Mouse (Mus musculus): ENCODE results near the gene Lrwd1. TPM values are rescaled to one million over a fixed set of nuclear protein-coding genes. Genes with fewer than 3 reads are reported as not detected.
A peak's percentile ranks its signal among the peaks of the same experiment; 100 is the strongest.
"Not testable (repeated sequence)": the region's sequence is repeated elsewhere in the genome, so short reads cannot be mapped to it uniquely, and the experiment has no call there.

The Lrwd1 gene
- total RNA-seq, 2 experiments from 2014 or later: 7.9 to 9.5 TPM

DNA sequence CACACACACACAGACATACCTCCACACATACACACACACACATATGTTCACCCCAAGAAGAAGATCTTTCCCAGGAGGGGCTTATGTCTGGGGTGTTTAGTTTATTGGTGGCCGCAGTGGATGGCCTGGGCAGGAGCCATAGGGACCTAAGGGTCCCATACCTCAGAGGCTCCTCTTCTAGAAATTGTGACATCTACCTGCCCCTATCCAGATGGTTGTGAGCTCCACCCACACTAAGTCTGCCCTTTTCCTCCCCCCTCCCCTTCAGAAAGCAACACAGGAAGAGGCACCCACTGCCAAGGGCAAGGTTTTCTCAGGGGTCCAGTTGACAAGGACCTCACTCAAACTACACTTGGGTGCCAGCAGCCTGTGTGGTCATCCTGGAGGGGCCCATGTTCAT is 11.1 kb upstream of the Lrwd1 start:
- no peak for DNase-seq

DNA sequence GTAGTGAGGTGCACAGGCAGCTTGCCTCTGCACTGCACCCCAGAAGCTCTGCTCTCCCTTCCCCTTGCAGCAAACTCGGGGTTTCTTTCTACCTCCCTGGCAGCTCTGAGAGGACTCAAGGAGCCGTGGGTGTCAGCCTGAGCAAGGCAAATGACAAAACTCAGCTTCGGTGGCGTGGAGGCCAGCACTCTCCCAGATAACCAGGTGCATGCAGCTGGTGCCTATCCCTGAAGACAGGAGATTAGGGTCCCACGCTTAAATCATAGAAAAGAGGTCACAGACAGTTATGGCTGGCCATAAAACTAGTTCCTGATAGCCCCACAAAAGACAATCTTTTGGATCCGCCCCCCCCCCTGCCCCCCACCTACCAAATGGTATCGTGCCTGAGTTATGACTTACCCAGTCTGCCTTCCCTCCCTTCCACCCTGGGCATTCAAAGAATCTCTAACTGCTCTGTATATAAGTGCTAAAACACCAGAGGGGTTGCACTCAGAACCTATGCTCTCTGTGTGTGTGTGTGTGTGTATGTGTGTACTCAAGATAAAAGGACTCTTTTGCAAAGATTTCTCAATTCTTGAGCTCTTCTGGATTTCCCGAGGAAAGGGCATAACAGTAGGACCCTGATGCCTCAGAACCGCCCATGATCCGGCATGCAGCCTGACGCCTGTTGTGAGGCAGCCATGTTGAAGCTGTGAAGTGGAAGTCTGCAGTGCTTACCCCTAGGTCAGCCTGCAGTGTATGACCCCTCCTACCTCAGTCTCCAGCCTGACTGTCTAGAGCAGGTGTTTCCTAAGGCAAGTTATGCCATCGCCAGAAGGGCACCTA is 8.9 kb upstream of the Lrwd1 start:
- DNase-seq: peak; percentile 60

DNA sequence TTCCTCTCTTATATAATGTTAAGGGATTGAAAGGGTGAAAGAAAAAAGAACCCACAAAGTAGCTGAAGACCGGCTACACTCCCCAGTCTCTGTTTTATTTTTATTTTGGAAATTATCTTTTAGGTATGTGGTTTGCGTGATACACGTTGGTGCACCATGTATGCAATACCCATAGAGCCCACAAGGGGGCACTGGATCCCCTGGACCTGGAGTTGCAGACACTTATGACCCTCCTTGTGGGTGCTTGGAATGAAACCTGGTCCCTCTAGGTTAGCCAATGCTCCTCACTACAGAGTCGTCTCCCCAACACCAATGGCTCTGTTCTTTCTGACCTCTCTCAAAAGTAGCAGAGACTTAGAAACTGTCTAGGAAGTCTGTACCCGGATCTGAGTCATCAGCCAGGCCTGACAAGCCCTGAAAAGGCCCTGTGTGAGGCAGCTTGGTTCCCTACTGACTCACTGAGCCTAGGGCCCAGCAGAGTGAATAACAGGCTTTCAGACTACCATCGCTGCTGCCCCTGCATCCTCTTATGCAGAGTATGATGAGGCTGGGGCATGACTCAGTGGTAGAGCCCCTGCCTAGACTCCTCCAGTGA is 7.4 kb upstream of the Lrwd1 start:
- DNase-seq: no peak

DNA sequence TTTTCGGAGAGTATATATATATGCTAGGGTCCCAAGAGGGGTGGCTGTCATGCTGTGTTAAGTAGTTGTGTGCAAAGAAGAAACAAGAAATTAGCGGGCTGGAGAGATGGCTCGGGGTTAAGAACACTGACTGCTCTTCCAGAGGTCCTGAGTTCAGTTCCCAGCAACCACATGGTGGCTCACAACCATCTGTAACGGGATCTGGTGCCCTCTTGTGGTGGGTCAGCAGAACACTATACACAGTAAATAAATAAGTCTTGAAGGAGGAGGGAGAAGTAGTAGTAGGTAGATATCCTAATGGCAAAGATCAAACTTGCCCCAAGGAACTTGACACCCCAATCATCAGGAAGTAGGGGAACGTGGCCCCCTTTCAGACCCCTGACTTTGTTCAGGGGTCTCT is 6.9 kb upstream of the Lrwd1 start:
- DNase-seq: no peak

DNA sequence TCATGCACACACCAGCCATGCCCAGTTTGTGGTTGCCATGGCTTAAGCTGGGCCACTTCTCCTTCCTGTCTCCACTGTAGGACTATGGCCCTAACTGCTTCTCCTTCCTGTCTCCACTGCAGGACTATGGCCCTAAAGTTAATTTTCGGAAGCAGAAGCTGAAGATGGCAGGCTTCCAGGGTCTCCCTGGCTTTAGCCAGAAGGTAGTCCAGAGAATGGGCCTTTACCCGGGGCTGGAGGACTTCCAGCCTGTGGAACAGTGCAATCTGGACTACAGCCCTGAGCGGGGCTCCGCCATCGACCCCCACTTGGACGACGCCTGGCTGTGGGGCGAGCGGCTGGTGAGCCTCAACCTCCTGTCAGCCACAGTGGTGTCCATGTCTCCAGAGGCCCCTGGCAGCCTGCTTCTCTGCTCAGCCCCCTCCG is 4.2 kb upstream of the Lrwd1 start:
- DNase-seq: no peak

DNA sequence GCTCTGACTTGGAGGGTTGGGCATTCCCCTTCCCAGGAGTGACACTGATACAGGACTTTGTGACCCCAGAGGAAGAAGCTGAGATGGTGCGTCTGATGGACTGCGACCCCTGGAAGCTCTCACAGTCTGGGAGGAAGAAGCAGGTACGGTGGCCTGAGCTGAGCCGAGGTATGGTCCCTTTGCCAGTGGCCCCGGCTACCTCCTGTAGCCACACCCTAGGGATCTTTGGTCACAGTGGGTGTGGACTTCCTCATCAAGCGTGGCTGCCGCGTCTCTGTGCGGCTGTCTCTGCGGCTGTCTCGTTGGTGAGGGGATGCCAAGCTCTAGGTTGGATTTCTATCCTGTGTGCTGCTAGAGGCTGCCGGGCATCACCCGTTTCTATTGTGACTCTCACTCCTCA is 3.5 kb upstream of the Lrwd1 start:
- DNase-seq: no peak

DNA sequence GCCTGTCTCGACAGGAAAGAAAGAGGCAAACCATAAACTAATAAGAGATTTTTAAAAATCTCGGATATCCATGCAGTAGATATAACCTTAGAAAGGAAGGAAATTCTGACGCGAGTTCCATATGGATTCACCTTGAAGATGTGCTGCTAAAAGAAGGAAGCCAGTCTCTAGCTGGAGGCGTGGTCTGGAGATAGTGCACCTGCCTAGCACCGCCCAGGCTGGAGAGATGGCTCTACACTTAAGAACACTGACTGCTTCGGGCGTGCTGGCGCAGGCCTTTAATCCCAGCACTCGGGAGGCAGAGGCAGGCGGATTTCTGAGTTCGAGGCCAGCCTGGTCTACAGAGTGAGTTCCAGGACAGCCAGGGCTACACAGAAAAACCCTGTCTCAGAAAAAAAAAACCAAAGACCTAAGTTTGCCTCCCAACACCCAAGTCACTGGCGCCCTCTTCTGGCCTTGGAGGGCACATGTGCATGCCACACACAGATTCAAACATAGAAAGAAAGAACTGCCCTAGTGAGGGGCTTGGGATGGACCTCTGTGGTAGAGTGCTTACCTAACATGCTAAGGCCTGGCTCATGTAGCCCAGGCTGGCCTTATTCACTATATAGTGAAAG is 1.9 kb upstream of the Lrwd1 start:
- peak; percentile 62 for DNase-seq

DNA sequence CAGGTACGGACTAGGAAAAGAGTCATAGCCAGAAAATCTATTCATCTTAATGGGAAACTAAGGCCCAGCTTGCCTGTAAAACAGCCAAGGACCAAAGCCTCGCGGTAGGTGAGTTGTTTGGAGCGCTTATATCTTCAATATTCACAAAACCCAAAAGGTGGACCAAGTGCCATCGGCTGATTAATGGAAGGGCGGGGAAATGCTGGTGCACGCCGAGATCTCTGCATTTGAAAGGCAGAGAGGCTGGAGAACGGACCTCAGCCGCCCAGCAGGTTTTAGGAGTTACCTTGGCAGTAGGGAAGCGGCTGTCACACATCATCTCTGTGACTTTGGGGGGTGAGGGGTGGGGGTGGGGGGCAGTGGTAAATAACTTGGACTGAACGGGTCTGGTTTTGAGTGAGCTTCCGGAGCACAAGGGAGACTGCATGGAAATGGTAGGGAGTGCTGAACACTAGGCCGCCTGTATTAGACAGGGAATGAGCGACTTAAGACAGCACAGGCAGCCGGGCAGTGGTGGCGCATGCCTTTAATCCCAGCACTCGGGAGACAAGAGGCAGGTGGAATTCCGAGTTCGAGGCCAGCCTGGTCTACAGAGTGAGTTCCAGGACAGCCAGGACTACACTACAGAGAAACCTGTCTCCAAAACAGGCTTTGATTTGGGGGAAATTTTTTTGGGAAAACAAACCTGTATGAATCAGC is 567 bp upstream of the Lrwd1 start:
- DNase-seq: no peak

DNA sequence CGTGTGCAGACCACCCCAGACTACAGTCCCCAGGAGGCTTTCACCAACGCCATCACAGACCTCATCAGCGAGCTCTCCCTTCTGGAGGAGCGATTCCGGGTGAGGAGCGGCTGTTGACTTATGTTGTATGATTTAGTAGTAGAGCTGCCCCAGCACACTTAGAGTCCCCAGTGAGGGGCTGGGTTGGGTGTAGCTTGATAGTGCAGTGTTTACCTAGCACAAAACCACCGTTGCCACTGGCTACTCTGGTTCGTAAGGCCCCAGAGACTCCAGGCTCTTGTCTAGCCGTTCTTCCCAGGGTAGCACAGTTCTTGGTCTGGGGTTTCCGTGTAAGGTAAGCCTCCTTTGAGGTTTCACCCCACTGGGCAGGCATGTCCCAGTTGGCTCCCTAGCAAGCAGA is 13.7 kb downstream of the Lrwd1 start:
- no peak for DNase-seq

DNA sequence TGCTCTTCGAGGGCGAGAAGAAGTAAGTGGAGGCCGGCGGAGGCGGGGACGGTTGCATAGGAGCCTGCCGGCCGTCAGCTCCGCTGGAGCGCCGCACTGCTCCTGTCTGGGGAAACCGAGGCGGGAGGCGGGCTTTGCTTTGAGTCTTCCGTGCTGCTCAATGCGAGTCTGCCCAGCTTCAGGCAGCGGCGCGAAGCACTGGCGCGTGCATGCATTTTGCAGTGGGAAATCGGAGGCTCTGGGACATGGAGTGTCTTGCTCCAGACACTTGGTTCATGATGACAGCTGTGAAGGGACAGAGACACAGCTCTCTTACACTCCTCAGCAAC is 19.1 kb downstream of the Lrwd1 start:
- no peak for DNase-seq

DNA sequence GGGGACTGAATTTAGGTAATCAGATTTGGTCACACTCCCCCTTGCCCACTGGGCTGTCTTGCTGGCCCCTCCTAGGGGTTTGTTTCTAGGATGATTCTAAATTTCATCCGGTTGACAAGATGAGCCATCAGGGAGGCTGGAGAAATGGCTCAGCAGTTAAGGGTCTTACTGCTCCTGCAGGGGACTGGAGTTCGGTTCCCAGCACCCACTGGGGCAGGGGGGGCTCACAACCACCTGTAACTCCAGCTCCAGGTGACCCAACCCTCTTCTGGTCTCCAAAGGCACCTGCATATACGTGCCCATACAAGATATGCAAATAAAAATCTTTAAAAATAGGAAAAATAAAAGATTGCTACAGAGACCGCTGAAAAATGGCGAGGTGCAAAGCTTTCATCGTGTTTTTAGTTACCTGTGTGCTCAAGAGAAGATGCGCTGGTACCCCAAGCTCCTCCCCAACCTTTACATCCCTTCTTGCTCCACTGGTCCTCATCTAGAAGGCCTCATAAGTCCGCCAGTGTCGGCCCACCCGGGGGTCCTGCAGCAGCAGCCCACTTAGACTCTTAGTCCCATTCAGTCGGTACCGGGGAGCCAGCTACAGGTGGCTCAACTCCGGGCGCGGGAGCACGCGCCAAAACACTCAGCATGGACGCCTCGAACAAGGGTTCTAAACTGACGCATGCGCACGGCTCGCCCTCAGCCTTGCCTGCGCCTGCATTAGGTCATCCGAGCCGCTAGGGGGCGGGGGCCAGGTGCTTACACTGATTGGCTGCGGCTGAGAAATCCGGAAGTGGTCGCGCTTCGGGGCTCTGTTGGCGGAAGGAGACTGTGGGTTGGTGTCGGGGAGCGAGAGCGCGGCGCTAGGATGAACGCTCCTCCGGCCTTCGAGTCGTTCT is 19.7 kb downstream of the Lrwd1 start, which contains the start of gene Polr2j:
Polr2j (plus strand) TSS at position 741 of the 893 bp plus-strand sequence.
- peak; percentile 97 for DNase-seq

DNA sequence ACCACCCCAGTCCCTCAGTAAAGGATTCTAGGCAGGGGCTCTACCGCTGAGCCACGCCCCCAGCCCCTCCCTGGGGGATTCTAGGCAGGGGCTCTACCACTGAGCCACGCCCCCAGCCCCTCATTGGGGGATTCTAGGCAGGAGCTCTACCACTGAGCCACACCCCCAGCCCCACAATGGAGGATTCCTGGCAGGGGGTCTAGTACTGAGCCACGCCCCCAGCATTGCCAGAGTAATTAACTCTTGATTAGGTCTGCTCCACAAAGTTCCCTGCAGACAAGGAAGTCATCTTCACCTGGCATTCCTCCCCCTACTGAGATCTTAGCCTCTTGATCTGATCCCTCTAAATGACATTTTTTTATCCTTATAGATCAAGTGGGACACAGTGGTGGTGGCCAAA is 22.3 kb downstream of the Lrwd1 start:
- not testable (repeated sequence) for DNase-seq

DNA sequence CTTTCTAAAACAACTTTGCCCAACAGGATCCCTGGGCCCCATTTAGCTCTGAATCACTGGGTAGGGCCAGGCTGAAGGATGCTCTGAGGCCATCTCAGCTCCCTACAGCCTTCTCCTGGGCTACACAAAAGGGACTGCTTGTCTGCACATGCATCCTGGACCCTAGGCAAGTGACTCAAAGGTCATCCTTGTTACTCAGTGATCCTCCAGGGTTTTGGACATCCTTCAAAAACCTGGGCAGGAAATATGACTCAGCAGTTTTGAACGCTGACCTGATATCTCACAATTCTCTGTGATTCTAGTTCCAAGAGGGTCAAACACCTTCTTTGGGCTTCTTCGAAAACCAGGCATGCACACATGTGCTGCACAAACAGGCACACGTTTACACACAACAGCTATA is 26.8 kb downstream of the Lrwd1 start:
- DNase-seq: no peak

DNA sequence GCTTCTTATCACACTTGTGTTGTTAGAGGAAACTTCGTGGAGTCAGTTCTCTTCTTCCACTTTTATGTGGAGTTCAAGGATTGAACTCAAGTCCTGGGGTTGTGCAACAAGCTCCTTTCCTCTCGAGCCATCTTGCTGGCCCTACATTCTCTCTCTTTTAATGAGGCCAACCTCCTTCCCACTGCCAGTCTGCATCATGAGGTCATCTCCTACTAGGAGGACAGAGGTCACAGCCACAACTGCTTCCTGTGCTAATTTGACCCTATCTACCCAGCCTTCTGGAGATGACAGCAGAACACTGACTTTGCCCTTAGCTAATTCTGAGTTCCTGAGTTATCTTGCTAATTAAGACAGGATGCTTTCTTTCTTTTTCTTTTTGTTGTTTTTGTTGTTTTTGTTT is 27.4 kb downstream of the Lrwd1 start:
- no peak for DNase-seq

DNA sequence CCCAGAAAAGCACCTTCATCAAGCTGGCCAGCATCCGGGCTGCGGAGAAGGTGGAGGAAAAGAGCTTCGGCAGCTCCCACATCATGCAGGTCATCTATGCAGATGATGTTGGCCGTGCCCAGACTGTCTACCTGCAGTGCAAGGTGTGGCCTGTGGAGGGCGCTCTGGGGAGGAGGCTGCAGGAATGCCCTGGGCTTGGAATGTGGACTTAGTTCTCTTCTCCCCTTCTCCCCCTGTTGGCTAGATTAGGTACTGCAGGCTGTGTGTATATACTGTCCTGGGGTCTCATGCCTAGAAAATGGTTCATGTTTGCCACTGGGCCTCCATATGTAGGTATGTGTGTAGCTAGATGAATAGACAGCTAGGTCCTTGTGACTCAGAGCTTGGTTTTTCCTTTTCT is 31.4 kb downstream of the Lrwd1 start:
- peak; percentile 46 for DNase-seq

DNA sequence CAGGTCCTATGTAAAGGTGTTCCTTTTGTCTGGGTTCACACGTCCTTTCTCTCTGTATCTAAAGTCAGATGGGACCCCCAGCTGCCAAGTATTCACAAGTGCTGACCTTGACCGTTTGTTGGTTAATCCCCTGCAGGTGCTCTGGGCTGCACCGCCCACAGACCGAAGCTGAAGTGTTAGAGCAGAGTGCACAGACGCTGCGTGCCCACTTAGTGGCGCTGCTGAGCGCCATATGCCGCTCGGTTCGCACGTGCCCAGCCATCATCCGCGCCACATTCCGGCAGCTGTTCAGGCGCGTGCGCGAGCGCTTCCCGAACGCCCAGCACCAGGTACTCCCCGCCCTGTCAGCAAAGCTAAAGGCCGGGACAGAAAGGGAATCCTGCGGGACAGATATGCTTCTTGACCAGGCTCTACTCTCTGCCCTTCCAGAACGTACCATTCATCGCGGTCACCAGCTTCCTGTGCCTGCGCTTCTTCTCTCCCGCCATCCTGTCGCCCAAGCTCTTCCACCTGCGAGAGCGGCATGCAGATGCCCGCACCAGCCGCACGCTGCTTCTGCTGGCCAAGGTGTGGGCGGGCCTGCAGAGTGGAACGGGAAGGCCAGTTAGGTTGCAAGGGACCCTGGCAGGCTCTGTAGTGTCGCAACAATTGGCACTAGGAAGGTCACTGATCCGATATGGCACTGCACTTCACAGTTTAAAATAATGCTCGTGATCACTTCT is 33.6 kb downstream of the Lrwd1 start:
- peak; percentile 77 for DNase-seq

DNA sequence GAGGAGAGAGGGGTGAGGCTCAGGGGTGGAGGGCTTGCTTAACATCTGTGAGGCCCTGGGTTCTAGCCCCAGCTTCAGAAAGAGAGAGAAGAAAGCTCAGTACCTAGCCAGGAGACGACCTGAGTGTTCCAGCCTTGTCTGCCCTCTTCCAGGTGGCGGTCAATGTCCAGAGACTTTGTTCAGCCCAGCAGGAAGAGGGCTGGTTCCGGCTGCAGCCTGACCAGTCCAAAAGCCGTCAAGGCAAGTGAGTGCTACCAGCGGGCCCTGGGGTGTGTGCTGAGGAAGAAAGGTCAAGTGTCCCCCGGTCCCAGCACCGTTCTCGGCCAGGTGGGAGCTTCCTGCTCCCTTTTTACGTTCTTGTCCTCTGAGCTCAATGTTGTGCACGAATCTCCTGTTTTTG is 37.3 kb downstream of the Lrwd1 start:
- no peak for DNase-seq

DNA sequence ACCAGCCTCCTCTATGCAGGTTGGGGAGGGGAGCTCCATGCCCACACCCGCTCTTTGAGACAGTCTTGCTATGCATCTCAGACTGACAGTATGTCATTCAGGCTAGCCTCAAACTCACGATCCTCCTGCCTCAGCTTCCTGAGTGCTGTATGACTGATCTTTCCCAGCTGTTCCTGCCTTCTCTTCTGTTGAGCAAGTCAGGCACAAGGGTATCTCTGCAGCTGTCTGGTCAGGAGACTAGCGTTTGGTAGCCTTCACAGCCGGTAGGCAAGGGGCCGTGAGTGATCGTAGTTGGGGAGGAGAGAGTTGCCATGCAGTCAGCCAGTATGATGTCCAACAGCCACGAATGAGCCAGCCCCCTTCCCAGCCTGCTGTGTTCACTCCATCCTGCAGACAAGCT is 40.8 kb downstream of the Lrwd1 start:
- no peak for DNase-seq

DNA sequence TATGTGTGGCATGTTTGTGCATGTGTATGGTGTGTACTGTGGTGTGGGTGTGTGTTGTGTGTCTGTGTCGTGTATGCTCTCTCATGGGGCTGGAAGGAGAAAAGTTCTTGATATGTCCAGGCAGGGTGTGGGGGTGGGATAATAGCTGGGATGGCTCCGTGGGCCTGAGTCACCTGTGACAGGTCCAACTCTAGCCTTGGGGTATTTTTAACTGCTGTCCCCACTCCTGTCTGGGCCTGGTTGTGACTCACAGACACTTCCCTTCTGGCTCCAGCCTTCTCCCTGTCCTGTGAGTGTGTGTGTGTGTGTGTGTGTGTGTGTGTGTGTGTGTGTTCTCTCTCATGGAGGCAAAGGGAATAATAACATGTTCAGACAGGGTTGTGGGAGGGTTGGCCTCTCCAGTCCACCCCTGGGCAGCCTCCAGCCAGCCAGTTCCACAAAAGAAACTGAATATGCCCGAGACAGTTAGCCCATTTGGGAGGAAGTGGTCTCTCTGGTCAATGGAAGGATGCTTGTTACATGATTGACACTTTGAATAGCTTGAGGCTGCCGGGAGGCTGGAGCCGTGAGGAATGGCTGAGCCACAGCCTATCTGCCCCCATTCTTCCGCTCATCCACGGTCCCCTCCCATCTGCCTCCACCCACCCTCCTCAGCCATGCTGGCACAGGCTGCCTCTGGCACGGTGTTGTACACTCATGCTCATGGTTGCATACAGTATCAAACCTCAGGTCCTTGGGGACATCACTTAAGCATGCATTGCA is 41.4 kb downstream of the Lrwd1 start:
- no peak for DNase-seq

DNA sequence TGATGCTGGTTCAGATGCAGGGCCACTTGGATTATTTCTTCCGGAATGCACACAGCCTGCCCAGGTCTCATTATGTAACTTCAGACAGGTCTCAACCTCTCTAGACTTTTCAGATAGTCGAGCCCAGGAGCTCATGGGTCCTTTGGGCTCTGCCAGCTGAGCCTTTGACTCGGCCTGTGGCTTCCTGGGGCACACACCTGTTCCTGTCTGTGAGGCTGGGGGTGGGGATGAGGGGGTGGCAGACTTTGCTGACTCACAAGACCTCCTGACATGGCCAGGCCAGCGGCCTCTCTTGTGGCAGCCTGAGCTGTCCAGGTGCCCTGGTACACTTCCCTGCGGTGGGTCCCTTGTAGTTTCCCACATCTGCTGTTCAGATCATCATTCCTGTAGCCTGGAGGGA is 43.9 kb downstream of the Lrwd1 start:
- no peak for DNase-seq
